Mouse (Mus musculus) neural tube, embryonic 10.5 days (tissue): ENCODE data around the gene Dag1.
"Not testable (repeated sequence)": the region's sequence is repeated elsewhere in the genome, so short reads cannot be mapped to it uniquely, and the experiment has no call there.

ENCODE experiments used
- DNase-seq: peaks from one replicate; pipeline ENCODE4 v3.0.0-alpha.2; 2017; ENCODE audit warnings: low spot score; ENCODE audit errors: extremely low spot score

The Dag1 gene

GRCm38 (mm10) chr9:108274476-108275330 is 10.9 kb upstream of the Dag1 start:
- DNase-seq: no peak

GRCm38 (mm10) chr9:108273485-108273884 is 9.7 kb upstream of the Dag1 start:
- DNase-seq: no peak

GRCm38 (mm10) chr9:108272691-108273090 is 8.9 kb upstream of the Dag1 start:
- no peak for DNase-seq

GRCm38 (mm10) chr9:108271941-108272340 is 8.2 kb upstream of the Dag1 start:
- DNase-seq: no peak

GRCm38 (mm10) chr9:108268701-108269100 is 4.9 kb upstream of the Dag1 start:
- DNase-seq: not testable (repeated sequence)

- DNase-seq: no peak
Observed at GRCm38 (mm10) chr9:108267691-108268090, 3.9 kb upstream of the Dag1 start.

- no peak for DNase-seq
Observed at GRCm38 (mm10) chr9:108266261-108266935, 2.6 kb upstream of the Dag1 start.

GRCm38 (mm10) chr9:108264191-108264921 is 598 bp upstream of the Dag1 start:
- DNase-seq: no peak

GRCm38 (mm10) chr9:108263131-108263681 is 552 bp downstream of the Dag1 start:
- DNase-seq: no peak

- no peak for DNase-seq
Observed at GRCm38 (mm10) chr9:108262494-108263049, 1.2 kb downstream of the Dag1 start.

- no peak for DNase-seq
Observed at GRCm38 (mm10) chr9:108261865-108262264, 1.9 kb downstream of the Dag1 start.

- DNase-seq: no peak
Observed at GRCm38 (mm10) chr9:108260526-108260925, 3.2 kb downstream of the Dag1 start.

- no peak for DNase-seq
Observed at GRCm38 (mm10) chr9:108252766-108253165, 11.0 kb downstream of the Dag1 start.

GRCm38 (mm10) chr9:108251877-108252276 is 11.9 kb downstream of the Dag1 start:
- DNase-seq: no peak

- DNase-seq: no peak
Observed at GRCm38 (mm10) chr9:108248957-108249356, 14.8 kb downstream of the Dag1 start.

GRCm38 (mm10) chr9:108244984-108245383 is 18.8 kb downstream of the Dag1 start:
- no peak for DNase-seq

GRCm38 (mm10) chr9:108244540-108244939 is 19.2 kb downstream of the Dag1 start:
- DNase-seq: no peak

GRCm38 (mm10) chr9:108239951-108240350 is 23.8 kb downstream of the Dag1 start:
- no peak for DNase-seq

GRCm38 (mm10) chr9:108238831-108239230 is 24.9 kb downstream of the Dag1 start:
- DNase-seq: no peak

- no peak for DNase-seq
Observed at GRCm38 (mm10) chr9:108238402-108238801, 25.4 kb downstream of the Dag1 start.

- no peak for DNase-seq
Observed at GRCm38 (mm10) chr9:108234682-108235081, 29.1 kb downstream of the Dag1 start.
